ENCODE assay signal across 8 mouse cellular contexts in the genomic region with DNA sequence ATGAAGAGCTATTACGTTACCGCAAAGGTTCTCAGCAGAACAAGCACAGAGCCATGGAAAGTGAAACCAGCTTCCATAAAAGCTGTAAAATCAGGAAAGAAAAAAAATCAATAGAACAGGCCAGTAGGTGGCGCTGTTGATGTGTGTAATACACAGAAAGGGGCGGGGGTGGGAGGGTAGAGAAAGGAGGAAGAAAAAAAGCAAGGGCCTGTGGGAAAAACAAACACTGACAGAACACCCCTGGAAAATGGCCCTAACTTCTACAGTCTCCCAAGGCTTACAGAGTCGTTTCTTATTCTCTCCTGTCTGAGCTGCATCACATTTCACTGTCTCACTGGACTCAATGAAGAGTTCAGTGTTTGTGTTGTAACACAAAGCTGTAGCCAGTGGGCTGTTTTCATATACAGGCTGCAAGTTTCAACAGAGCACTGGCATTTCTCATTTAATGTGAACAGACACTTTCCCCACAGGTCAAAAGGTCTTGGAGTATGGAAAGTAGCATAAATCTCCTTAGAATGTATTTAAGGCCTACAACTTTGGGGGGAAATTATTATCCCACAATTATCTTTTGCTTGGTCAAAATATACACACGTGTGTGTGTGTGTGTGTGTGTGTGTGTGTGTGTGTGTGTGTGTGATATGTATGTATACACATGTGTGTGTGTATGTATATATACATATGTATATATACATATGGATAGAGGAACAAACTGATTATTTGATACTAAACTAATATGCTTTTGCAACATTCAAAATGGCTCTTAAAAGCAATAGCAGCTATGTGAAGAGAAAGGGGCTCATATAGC. TPM values are rescaled to one million over a fixed set of nuclear protein-coding genes. Genes with fewer than 3 reads are reported as not detected.
DNase-seq lines count a peak whose midpoint lies in the region; ATAC-seq and TF ChIP-seq lines count a peak whose summit lies in the region.

No protein-coding gene starts in this region.

- no peaks in the 10 kb centered on the region for H3K4me1 ChIP-seq in thymus, adult 2 months (replicated peaks; ENCODE audit: control insufficient read depth, insufficient read depth, low read length)
- 0 out of 2 replicates have a peak, but pooled peaks cover 4% of the 10 kb centered on the region for H3K4me1 ChIP-seq in intestine, embryonic 14.5 days (replicated peaks; ENCODE audit: control insufficient read depth, insufficient read depth, low read length)

- peak overlapping the region; percentile 35; the same call in 1 of the 2 replicates for H3K4me2 ChIP-seq in intestine, embryonic 14.5 days (ENCODE audit: low read length)

- H3K9me3 ChIP-seq in intestine, embryonic 14.5 days (ENCODE audit: control insufficient read depth, low read length): no peaks in the 10 kb centered on the region

- intact Hi-C loops in gastrocnemius, postnatal 14 days (cut with DNase I; ENCODE audit: low total_unique reads): loop anchor here (5.0 to 10.0 kb wide), 2 partner anchors 111 to 399 kb away; a partner anchor contains a TSS
- intact Hi-C loops in left cerebral cortex, postnatal 10 days (cut with DNase I): loop anchor here (2.0 to 10.0 kb wide), 4 partner anchors 111 to 1249 kb away; a partner anchor contains a TSS

- ATAC-seq in intestine, embryonic 14.5 days (replicated peaks; ENCODE audit: low FRiP score, low TSS enrichment, low read depth): peak; percentile 88
- peak; percentile 88 for ATAC-seq in megakaryocyte-erythroid progenitor cell, adult 5-6 weeks (replicated peaks; ENCODE audit: low FRiP score, low TSS enrichment, poor library complexity, severe bottlenecking)

- peak; percentile 6 for DNase-seq in thymus, adult 2 months
- DNase-seq in thymus, adult 18-20 months: no peak
- peak; percentile 30 to 69 for DNase-seq in cerebellum, postnatal 4 days (ENCODE audit: low spot score in 2 of 2)
- DNase-seq in gastrocnemius, postnatal 14 days: peak; percentile 47
- peak; percentile 90 for DNase-seq in intestine, embryonic 14.5 days (ENCODE audit: low spot score)
- peak; percentile 50 to 64 for DNase-seq in left cerebral cortex, postnatal 10 days (ENCODE audit: extremely low spot score in 1 of 2, low spot score in 2 of 2)
- DNase-seq in skeletal muscle tissue, adult 2 months (ENCODE audit: low read depth, low spot score): peak; percentile 80

- no peak overlapping the region for H3K9ac ChIP-seq in intestine, embryonic 14.5 days (ENCODE audit: low read length)

- no peak overlapping the region for H3K27ac ChIP-seq in thymus, adult 2 months (ENCODE audit: control insufficient read depth, insufficient read depth, low read length)
- H3K27ac ChIP-seq in intestine, embryonic 14.5 days (ENCODE audit: low read depth): 0 out of 2 replicates have a peak overlapping the region, but pooled peaks have one; percentile 4

- H3K4me3 ChIP-seq in thymus, adult 2 months (ENCODE audit: control insufficient read depth, insufficient read depth, low read length): no peak overlapping the region
- H3K4me3 ChIP-seq in intestine, embryonic 14.5 days (ENCODE audit: low read depth, low read length): no peak overlapping the region

- no peak for TF ChIP-seq CTCF in thymus, adult 2 months (IDR thresholded peaks at IDR 0.05; ENCODE audit: borderline replicate concordance, control insufficient read depth, extremely low read depth, insufficient read depth, low read length, poor library complexity)

- WGBS in thymus, adult 2 months: 19% methylated on average over 6 of the region's 6 CpGs
- WGBS in intestine, embryonic 14.5 days: 10% methylated on average over 6 of the region's 6 CpGs

- H3K27me3 ChIP-seq in thymus, adult 2 months (ENCODE audit: control insufficient read depth, insufficient read depth, low read length): no peaks in the 10 kb centered on the region
- H3K27me3 ChIP-seq in intestine, embryonic 14.5 days (replicated peaks; ENCODE audit: control insufficient read depth, insufficient read depth, low read length): no peaks in the 10 kb centered on the region

- H3K36me3 ChIP-seq in thymus, adult 2 months (ENCODE audit: control insufficient read depth, insufficient read depth, low read length): no peaks in the 10 kb centered on the region
- H3K36me3 ChIP-seq in intestine, embryonic 14.5 days (ENCODE audit: control insufficient read depth, insufficient read depth, low read length): no peaks in the 10 kb centered on the region

- TF ChIP-seq POLR2A in thymus, adult 2 months (IDR thresholded peaks at IDR 0.05; ENCODE audit: control insufficient read depth, extremely low read depth, insufficient read depth, low read length, poor library complexity): no peak

RNA-seq across cellular contexts. Expression of a gene that starts 15.7 kb away (rescaled TPM):
- polyA plus RNA-seq in thymus, adult 2 months (2012; rRNA removed): 0.54 and 0.97 TPM in 2 replicates
- under 1 TPM; 0.18 to 0.35 TPM for total RNA-seq in gastrocnemius, postnatal 14 days (2021)
- 0.35 and 0.38 TPM in 2 replicates for polyA plus RNA-seq in intestine, embryonic 14.5 days (2014; fragmentation: Nextera tagmentation; extraction: Ambion mirVana)
- 1 to 10 TPM; 1.5 to 1.7 TPM for total RNA-seq in left cerebral cortex, postnatal 10 days (2021)
- not detected in 2 replicates for total RNA-seq in megakaryocyte-erythroid progenitor cell, adult 5-6 weeks (2014; fragmentation: Nextera tagmentation)
- total RNA-seq in megakaryocyte-erythroid progenitor cell, adult 5-6 weeks (2017): not detected in 2 replicates

Comparison
In these comparisons a context has a peak if more than half of its experiments do, and no peak if none do; other contexts are left out.
1. DNase-seq: peak in thymus, adult 2 months (single experiment), cerebellum, postnatal 4 days (2 of 2), gastrocnemius, postnatal 14 days (single experiment), intestine, embryonic 14.5 days (single experiment), left cerebral cortex, postnatal 10 days (2 of 2) and skeletal muscle tissue, adult 2 months (single experiment); none in thymus, adult 18-20 months (0 of 2).